Mouse (Mus musculus): Measurements from ENCODE around the gene Rgl3.

GRCm38 (mm10) chr9:21948790-21949189, 40.5 kb downstream of the Rgl3 start:
- no peak for TF ChIP-seq CTCF (conservative IDR thresholded peaks at IDR 0.05 in 1 of 2, IDR thresholded peaks at IDR 0.05 in 1 of 2; ENCODE audit: low read depth in 2 of 2, low read length in 2 of 2)
- TF ChIP-seq POLR2AphosphoS2 (IDR thresholded peaks at IDR 0.05; ENCODE audit: low read depth, low read length), result no peak
- TF ChIP-seq POLR2A (IDR thresholded peaks at IDR 0.05; ENCODE audit: low read depth, low read length), result no peak
